Comparison of ENCODE assay signal across 12 mouse cellular contexts in genomic region chr19:42332081-42332736, GRCm38 (mm10).
DNase-seq lines count a peak whose midpoint lies in the region; ATAC-seq and TF ChIP-seq lines count a peak whose summit lies in the region.
"Had no signal": no experiment of that assay in that cellular context is flagged by ENCODE, and none has a peak within 500 bp of the region (broad histone marks: within the 10 kb centered on the region; RNA-seq: fewer than 3 reads in every experiment).

No protein-coding gene starts in this region.

- peak; percentile 35; the same call in 1 of the 2 replicates for TF ChIP-seq CTCF in kidney, postnatal 0 days (IDR thresholded peaks at IDR 0.05; ENCODE audit: low read depth)
- TF ChIP-seq CTCF in stomach, postnatal 0 days (IDR thresholded peaks at IDR 0.05; ENCODE audit: low read depth): peak; percentile 51

- no peaks in the 10 kb centered on the region for H3K27me3 ChIP-seq in kidney, postnatal 0 days (ENCODE audit: insufficient read depth, low read length)
- H3K27me3 ChIP-seq in stomach, postnatal 0 days (ENCODE audit: control insufficient read depth, insufficient read depth, low read length): no peaks in the 10 kb centered on the region
- H3K27me3 ChIP-seq: liver, embryonic 13.5 days had no signal

- H3K4me3 ChIP-seq in kidney, postnatal 0 days (replicated peaks; ENCODE audit: low read depth, low read length): no peak overlapping the region
- no peak overlapping the region for H3K4me3 ChIP-seq in stomach, postnatal 0 days (ENCODE audit: low read depth, low read length)
- H3K4me3 ChIP-seq: erythroblast, embryonic 14.5 days; heart, embryonic 10.5 days; liver, embryonic 13.5 days had no signal

- H3K4me1 ChIP-seq in kidney, postnatal 0 days (replicated peaks; ENCODE audit: insufficient read depth, low read length): no peaks in the 10 kb centered on the region
- H3K4me1 ChIP-seq in stomach, postnatal 0 days (replicated peaks; ENCODE audit: control insufficient read depth, insufficient read depth): no peaks in the 10 kb centered on the region
- H3K4me1 ChIP-seq: heart, embryonic 10.5 days; liver, embryonic 13.5 days had no signal

- TF ChIP-seq EP300 in stomach, postnatal 0 days (optimal IDR thresholded peaks at IDR 0.05): no peak

- H3K27ac ChIP-seq in kidney, postnatal 0 days: no peak overlapping the region
- H3K27ac ChIP-seq in stomach, postnatal 0 days (replicated peaks): no peak overlapping the region
- H3K27ac ChIP-seq: heart, embryonic 10.5 days; liver, embryonic 13.5 days had no signal

- H3K36me3 ChIP-seq in kidney, postnatal 0 days (ENCODE audit: insufficient read depth, low read length): no peaks in the 10 kb centered on the region
- no peaks in the 10 kb centered on the region for H3K36me3 ChIP-seq in stomach, postnatal 0 days (ENCODE audit: control insufficient read depth, insufficient read depth, low read length)
- H3K36me3 ChIP-seq: heart, embryonic 10.5 days; liver, embryonic 13.5 days had no signal

- 46% methylated on average over 9 of the region's 9 CpGs for WGBS in kidney, postnatal 0 days
- WGBS in stomach, postnatal 0 days: 51% methylated on average over 9 of the region's 9 CpGs

- H3K9ac ChIP-seq in kidney, postnatal 0 days (ENCODE audit: low read depth, low read length): no peak overlapping the region
- H3K9ac ChIP-seq in stomach, postnatal 0 days (ENCODE audit: low read length): no peak overlapping the region
- H3K9ac ChIP-seq: liver, embryonic 13.5 days had no signal

- DNase-seq in cerebellum, postnatal 10 days: peak; percentile 74 to 79
- no peak for DNase-seq in kidney, postnatal 0 days (ENCODE audit: low spot score)
- no peak for DNase-seq in kidney, adult 11 months
- DNase-seq in right cerebral cortex, postnatal 14 days: peak; percentile 28
- DNase-seq in right cerebral cortex, adult 18-20 months: no peak
- DNase-seq in stomach, postnatal 0 days (ENCODE audit: low spot score): no peak
- no peak for DNase-seq in lung, postnatal 25 days (ENCODE audit: low spot score)
- DNase-seq: kidney, postnatal 10 days; liver, embryonic 13.5 days had no signal

- no peaks in the 10 kb centered on the region for H3K9me3 ChIP-seq in kidney, postnatal 0 days (replicated peaks; ENCODE audit: low read length)
- H3K9me3 ChIP-seq in stomach, postnatal 0 days (ENCODE audit: control insufficient read depth, low read length): no peaks in the 10 kb centered on the region
- H3K9me3 ChIP-seq: heart, embryonic 10.5 days; liver, embryonic 13.5 days had no signal

- no peak for ATAC-seq in cerebellum, adult (ENCODE audit: insufficient number of reproducible peaks, low FRiP score, low TSS enrichment)
- no peak for ATAC-seq in kidney, postnatal 0 days (replicated peaks; ENCODE audit: low FRiP score, low read depth)
- ATAC-seq in stomach, postnatal 0 days (ENCODE audit: low FRiP score, low TSS enrichment): no peak

- no peak overlapping the region for H3K4me2 ChIP-seq in kidney, postnatal 0 days (ENCODE audit: low read length)
- no peak overlapping the region for H3K4me2 ChIP-seq in stomach, postnatal 0 days (replicated peaks; ENCODE audit: low read depth)
- H3K4me2 ChIP-seq: liver, embryonic 13.5 days had no signal

Comparison
In these comparisons a context has a peak if more than half of its experiments do, and no peak if none do; other contexts are left out.
1. DNase-seq: peak in cerebellum, postnatal 10 days (2 of 2) and right cerebral cortex, postnatal 14 days (single experiment); none in kidney, postnatal 0 days (single experiment), kidney, adult 11 months (single experiment), right cerebral cortex, adult 18-20 months (single experiment), stomach, postnatal 0 days (single experiment) and lung, postnatal 25 days (single experiment).